Mouse (Mus musculus): Measurements from ENCODE around the gene Aanat.

Gene Aanat

DNA sequence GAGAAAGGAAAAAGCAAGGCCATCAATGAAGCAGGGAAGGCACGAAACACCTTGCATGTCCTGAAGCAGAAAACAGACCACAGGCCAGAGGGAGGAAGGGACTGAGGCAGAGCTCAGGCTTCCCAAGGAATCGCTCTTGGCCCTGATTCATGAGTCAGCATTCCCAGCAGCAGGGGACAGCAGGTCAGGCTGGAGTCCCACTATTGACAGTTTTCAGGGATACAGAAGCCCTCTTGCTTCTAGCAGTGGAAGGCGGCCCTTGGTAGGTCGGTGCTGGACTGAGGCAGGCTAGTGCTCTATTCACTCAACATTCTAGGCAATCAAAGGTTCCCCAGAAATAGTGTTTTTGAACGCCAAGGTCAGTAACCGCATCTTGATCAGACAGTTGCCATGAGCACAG is 11.7 kb upstream of the Aanat start:
- DNase-seq (ENCODE audit: low read depth, low spot score) = no peak

GRCm38 (mm10) chr11:116574982-116575381 is 11.2 kb upstream of the Aanat start:
- DNase-seq (ENCODE audit: low read depth, low spot score) = no peak

GRCm38 (mm10) chr11:116575396-116575795 is 10.8 kb upstream of the Aanat start:
- DNase-seq (ENCODE audit: low read depth, low spot score) = no peak

DNA sequence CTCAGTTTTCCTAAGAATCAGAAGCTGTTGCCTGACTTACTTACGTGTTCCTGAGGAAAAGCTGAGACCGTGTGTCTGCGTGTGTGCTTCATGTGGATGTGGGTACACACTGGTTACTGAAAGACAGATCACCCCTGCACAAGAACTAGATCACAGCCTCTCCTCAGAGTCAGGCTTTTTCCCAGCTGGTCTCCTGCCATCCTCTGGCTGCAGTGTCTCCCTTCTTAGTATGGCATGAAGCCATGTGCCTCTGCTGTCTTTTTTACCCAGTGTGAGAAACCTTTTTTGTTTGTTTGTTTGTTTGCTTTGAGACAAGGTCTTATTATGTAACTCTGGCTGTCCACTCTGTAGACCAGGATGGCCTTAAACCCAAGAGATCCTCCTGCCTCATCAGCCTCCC is 7.0 kb upstream of the Aanat start:
- no peak for DNase-seq (ENCODE audit: low read depth, low spot score)

DNA sequence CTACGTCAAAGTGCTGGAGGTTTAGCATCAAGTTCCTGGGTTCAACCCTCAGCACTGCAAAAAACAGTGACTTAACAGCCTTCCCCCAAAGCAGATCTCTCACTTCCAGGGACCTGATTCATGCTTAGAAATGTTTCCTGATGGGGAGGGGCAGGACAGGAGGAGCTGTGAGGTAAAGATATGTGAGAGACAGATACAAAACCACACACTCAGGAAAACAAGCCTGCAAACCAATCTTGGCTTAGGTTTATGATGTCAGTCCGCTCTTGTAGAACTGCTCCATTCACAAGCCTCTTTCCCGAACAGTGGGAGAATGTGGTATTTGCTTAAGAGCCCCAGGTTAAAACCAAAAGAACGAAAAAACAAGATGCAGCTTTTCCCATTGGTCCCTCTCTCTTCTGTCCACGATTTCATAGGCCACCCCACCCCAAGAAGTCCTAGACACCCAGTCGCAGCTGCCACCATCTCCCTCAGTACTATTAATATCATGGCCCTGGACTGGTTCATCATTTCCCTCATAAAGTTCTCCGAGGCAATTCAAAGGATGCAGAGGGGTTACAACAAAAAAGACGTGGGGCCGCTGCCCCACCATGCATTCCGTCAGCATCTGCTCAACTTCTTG is 6.1 kb upstream of the Aanat start:
- DNase-seq (ENCODE audit: low read depth, low spot score) = no peak

GRCm38 (mm10) chr11:116580711-116581375 is 5.4 kb upstream of the Aanat start:
- no peak for DNase-seq (ENCODE audit: low read depth, low spot score)

- DNase-seq (ENCODE audit: low read depth, low spot score) = peak; percentile 81
Observed at GRCm38 (mm10) chr11:116581376-116581814, 4.8 kb upstream of the Aanat start, which contains the start of gene Ube2o. Ube2o (minus strand) TSS chr11:116581447.

- no peak for DNase-seq (ENCODE audit: low read depth, low spot score)
Observed at GRCm38 (mm10) chr11:116585682-116586081, 550 bp upstream of the Aanat start.

DNA sequence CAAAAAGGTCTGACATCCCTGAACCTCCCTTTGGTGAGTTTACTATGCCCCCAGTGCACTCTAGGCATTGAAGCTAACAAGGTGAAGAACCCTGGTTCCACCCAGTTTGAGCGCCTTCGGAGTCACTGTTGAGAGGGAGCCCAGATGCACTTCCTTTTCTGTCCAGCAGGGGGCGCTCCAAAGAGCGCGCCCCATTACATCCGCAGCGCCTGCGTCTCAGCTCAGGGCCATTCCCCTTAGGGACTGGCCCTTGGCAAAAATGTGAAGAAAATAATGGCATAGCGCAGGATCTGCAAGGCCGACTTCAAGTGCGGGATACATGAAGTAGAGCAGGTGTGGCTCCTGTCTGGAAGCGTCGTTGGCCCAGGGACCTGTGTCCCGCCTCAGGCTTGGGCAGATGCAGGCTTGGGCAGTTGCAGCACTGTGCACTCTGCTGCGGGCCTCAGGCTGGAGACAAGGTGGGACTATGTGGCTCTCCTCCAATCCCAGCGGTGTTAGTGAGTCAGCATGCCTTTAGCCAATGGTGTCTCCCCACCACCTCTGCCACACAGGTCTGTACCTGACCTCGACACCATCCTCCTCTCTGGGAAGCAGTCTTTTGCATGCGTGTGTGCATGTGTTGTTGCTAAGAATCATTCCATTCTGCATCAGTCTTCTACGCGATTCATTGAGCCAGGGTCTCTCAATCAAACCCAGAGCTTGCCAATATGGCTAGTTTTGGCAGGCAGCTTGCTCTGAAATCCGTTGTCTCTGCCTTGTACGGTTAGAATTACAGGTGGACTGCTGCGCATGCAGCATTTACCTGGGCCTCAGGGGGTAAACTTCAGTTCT is 784 bp downstream of the Aanat start:
- no peak for DNase-seq (ENCODE audit: low read depth, low spot score)

GRCm38 (mm10) chr11:116589020-116589531 is 2.8 kb downstream of the Aanat start:
- no peak for DNase-seq (ENCODE audit: low read depth, low spot score)

- DNase-seq (ENCODE audit: low read depth, low spot score) = no peak
Observed at GRCm38 (mm10) chr11:116589574-116589973, 3.3 kb downstream of the Aanat start.

DNA sequence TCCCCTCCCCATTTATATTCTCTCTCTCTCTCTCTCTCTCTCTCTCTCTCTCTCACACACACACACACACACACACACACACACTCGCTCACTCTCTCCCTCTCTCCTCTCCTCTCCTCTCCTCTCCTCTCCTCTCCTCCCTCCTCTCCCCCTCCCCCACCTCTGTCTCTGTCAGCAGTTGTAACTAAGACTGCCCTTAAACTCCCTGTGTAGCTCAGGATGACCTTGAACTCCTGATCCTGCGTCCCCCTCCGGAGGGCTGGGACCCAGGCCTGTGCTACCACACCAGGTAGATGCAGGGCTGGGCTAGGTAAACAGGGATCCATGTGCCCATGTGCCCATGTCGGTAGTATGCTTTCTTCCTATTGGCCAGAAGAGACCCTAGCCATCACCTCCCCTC is 5.4 kb downstream of the Aanat start:
- no peak for DNase-seq (ENCODE audit: low read depth, low spot score)

DNA sequence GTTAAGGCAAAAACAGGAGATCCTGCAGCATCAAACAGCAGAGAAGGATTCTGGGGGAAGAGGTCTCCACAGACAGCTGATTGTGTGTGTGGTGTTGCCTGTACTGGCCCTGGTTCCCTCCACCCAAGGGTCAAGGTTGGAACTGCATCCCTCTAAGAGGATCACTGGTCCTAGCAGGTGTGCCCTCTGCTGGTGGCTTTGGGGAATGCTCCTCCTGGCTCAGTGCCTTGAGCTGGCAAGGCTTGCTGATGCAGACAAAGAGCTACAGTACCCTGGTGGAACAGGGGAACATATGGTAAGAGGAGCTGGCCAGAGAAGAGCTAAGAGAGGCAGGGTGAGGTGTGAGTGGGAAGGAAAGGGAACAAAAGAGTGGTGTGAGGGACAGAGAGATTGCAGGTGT is 6.2 kb downstream of the Aanat start:
- DNase-seq (ENCODE audit: low read depth, low spot score) = peak; percentile 92

DNA sequence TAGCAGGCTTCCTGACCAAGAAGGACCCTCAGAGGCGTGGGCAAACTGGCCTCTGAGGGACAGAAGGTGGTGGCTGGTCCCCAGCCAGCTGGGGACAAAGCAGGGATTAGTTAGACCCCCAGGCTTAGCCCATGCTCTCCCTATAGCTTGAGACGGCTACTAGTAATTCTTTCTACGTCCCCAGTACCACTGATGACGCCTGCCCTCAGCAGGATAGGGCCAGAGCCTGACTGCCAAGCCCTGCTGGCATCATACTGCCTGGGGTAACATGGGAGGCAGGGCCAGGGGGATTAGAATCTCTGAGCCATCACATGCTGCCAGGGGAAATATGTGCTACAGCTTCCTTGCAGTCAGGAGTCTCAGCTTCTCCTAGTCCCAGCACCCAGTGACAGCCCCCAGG is 7.1 kb downstream of the Aanat start:
- no peak for DNase-seq (ENCODE audit: low read depth, low spot score)

GRCm38 (mm10) chr11:116596766-116597165 is 10.5 kb downstream of the Aanat start:
- DNase-seq (ENCODE audit: low read depth, low spot score) = no peak

GRCm38 (mm10) chr11:116598193-116598592 is 12.0 kb downstream of the Aanat start:
- no peak for DNase-seq (ENCODE audit: low read depth, low spot score)

DNA sequence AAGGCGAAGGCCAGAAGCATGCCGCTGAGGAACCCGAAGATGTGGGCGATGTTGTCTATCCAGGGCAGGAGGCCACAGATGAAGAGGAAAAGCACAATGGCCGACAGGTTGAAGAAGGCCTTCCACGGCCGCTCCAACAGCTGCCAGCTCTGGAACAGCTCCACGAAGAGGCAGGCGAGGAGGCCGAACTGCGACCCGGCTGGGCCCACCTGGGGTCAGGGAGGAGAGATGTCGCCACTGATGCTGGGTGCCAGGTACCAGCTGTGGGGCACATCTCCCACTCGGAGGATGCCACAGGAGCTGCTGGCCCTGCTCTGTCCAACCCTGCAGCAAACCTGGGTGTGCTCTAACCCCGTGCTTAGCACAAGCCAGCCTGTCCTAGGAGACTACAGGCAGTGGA is 13.0 kb downstream of the Aanat start:
- no peak for DNase-seq (ENCODE audit: low read depth, low spot score)

DNA sequence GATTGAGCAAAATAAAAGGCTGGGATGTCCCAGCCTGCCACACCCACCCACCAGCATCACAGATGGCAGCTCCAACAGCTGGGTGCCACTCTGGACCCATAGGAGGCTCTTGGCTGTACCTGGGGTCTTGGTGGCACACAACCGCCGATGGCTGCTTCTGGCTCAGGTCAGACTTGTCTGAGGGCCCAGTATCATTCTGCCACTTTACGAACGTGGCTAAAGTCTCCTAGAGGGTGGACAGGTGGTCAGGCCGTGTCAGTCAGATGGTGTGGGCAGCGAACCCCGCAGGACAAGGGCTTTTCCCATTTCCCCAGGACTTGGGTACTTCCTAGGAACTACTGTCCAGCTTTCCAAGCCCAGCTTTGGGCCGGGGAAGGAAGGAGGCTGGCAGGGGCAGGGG is 14.9 kb downstream of the Aanat start:
- DNase-seq (ENCODE audit: low read depth, low spot score) = no peak

DNA sequence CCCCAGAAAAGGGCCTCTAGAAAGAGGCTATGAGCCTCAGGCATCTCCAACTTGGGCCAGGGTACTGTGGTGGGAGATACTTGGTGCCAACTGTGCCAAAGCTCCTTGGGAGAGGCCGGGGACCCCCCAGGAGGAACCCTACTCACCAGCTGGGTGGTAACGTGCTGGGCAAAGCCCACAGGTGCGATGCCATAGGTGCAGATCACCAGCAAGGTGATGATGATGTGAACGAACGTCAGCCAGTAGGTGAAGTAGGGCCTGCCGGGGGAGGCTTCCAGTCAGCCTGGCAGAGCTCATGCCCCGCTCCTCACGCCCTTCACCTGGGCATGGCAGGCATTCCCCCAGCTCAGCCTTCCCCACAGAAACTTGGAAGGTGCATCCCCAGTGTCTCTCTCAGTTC is 15.8 kb downstream of the Aanat start:
- DNase-seq (ENCODE audit: low read depth, low spot score) = no peak

GRCm38 (mm10) chr11:116603339-116603738 is 17.1 kb downstream of the Aanat start:
- no peak for DNase-seq (ENCODE audit: low read depth, low spot score)

DNA sequence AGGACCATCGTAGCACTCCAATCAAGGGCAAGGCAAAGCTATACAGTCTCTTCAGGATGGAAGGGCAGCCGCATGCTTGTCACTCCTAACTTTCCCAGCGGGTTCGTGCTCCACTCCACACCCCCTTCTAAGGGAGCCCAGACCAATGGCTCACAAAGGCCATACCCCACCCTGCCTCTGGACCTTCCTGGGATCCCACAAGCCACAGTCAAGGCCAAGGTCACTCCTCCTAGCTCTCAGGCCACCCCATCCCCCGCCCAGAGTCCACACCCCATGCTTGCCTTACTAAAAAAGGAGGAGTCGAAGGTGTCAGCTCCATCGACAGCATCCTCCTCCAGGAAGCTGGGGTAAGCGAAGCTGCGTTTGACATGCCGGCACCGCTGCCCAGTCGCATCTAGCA is 17.9 kb downstream of the Aanat start:
- no peak for DNase-seq (ENCODE audit: low read depth, low spot score)

DNA sequence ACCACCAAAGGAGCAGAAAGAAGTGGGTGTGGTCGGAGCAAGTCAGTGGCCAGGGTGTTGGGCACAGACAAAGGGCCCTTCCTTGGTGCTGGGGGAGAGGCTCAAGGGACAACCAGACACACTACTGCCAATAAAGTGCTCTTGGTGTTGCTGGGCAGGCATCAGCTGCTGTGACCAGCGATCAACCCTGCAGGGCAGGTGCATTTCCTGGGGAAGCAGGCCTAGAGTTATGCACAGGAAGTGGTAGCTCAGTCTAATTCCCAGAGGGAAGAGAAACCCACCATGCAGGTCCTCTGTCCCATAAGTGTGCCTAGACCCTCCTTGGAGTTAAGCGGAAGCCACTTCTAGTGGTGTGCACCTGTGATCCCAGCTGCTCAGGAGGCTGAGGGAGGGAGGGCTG is 21.5 kb downstream of the Aanat start:
- DNase-seq (ENCODE audit: low read depth, low spot score) = no peak
